Mouse (Mus musculus): ENCODE measurements around the gene Zcchc24.
"Not testable (repeated sequence)": the region's sequence is repeated elsewhere in the genome, so short reads cannot be mapped to it uniquely, and the experiment has no call there.

Zcchc24 gene

GRCm38 (mm10) chr14:25768915-25769625 is at the start of gene Zcchc24:
Gene Zcchc24, minus strand, starts transcription at chr14:25769039.
- DNase-seq: peak; percentile 60 to 62

- peak; percentile 81 to 84 for DNase-seq
Measured at GRCm38 (mm10) chr14:25816416-25816815, 47.6 kb upstream of the Zcchc24 start.

- DNase-seq: no peak
Measured at GRCm38 (mm10) chr14:25814140-25814539, 45.3 kb upstream of the Zcchc24 start.

GRCm38 (mm10) chr14:25811026-25811425 is 42.2 kb upstream of the Zcchc24 start:
- not testable (repeated sequence) for DNase-seq

- DNase-seq: no peak
Measured at GRCm38 (mm10) chr14:25806561-25806960, 37.7 kb upstream of the Zcchc24 start.

- peak; percentile 58 to 61 for DNase-seq
Measured at GRCm38 (mm10) chr14:25805871-25806270, 37.0 kb upstream of the Zcchc24 start.

- no peak for DNase-seq
Measured at GRCm38 (mm10) chr14:25803246-25803809, 34.5 kb upstream of the Zcchc24 start.

- DNase-seq: no peak
Measured at GRCm38 (mm10) chr14:25802511-25802910, 33.7 kb upstream of the Zcchc24 start.

- DNase-seq: peak; percentile 89 to 92
Measured at GRCm38 (mm10) chr14:25800166-25800960, 31.5 kb upstream of the Zcchc24 start.

- DNase-seq: no peak
Measured at GRCm38 (mm10) chr14:25796619-25797018, 27.8 kb upstream of the Zcchc24 start.

GRCm38 (mm10) chr14:25795561-25796174 is 26.8 kb upstream of the Zcchc24 start:
- DNase-seq: peak; percentile 32 to 52

- DNase-seq: no peak
Measured at GRCm38 (mm10) chr14:25795067-25795466, 26.2 kb upstream of the Zcchc24 start.

- DNase-seq: no peak
Measured at GRCm38 (mm10) chr14:25794331-25794730, 25.5 kb upstream of the Zcchc24 start.

- DNase-seq: no peak
Measured at GRCm38 (mm10) chr14:25790768-25791302, 22.0 kb upstream of the Zcchc24 start.

- no peak for DNase-seq
Measured at GRCm38 (mm10) chr14:25789946-25790345, 21.1 kb upstream of the Zcchc24 start.

GRCm38 (mm10) chr14:25789207-25789606 is 20.4 kb upstream of the Zcchc24 start:
- DNase-seq: no peak

GRCm38 (mm10) chr14:25788201-25788600 is 19.4 kb upstream of the Zcchc24 start:
- DNase-seq: no peak

GRCm38 (mm10) chr14:25787387-25787910 is 18.6 kb upstream of the Zcchc24 start:
- DNase-seq: no peak

GRCm38 (mm10) chr14:25786959-25787358 is 18.1 kb upstream of the Zcchc24 start:
- DNase-seq: peak in 1 of 2 experiments; percentile 43

- no peak for DNase-seq
Measured at GRCm38 (mm10) chr14:25785210-25785609, 16.4 kb upstream of the Zcchc24 start.

- DNase-seq: no peak
Measured at GRCm38 (mm10) chr14:25783220-25783619, 14.4 kb upstream of the Zcchc24 start.

- no peak for DNase-seq
Measured at GRCm38 (mm10) chr14:25780601-25781000, 11.8 kb upstream of the Zcchc24 start.

GRCm38 (mm10) chr14:25776294-25776693 is 7.5 kb upstream of the Zcchc24 start:
- DNase-seq: peak in 1 of 2 experiments; percentile 53
